Mouse (Mus musculus): ENCODE measurements at regions not wholly inside any gene's neighbourhood (a gene's known extent, or its start where the extent isn't known, plus 50 kb on each side); places are given as distances from the start of the nearest gene placed in this dataset.

GRCm38 (mm10) chr7:31208237-31209054 lies 52.8 kb upstream of the Gramd1a start:
- no peaks in the 10 kb centered on the region for H3K4me1 ChIP-seq (ENCODE audit: control insufficient read depth, insufficient read depth, low read length)
- peak; percentile 81 for DNase-seq
- H3K27me3 ChIP-seq (replicated peaks; ENCODE audit: control insufficient read depth, insufficient read depth, low read length), result no peaks in the 10 kb centered on the region
- H3K27ac ChIP-seq (ENCODE audit: insufficient read depth, low read depth, low read length), result no peak overlapping the region
- no peaks in the 10 kb centered on the region for H3K36me3 ChIP-seq (ENCODE audit: control insufficient read depth, insufficient read depth, low read length)
- 38% methylated on average over 34 of the region's 34 CpGs for WGBS
- no peak for TF ChIP-seq POLR2A (IDR thresholded peaks at IDR 0.05; ENCODE audit: low read depth, low read length)
- no peak for TF ChIP-seq CTCF (conservative IDR thresholded peaks at IDR 0.05; ENCODE audit: insufficient read depth, insufficient read length, low read depth, low read length)
- peak overlapping the region; percentile 88 for H3K4me3 ChIP-seq (ENCODE audit: insufficient read depth, low read depth, low read length)

- Histone ChIP-seq H3K27ac (ENCODE audit: insufficient read depth, low read depth, low read length) (no peak overlapping the region), H3K27me3 (replicated peaks; ENCODE audit: control insufficient read depth, insufficient read depth, low read length) (no peaks in the 10 kb centered on the region), H3K4me3 (ENCODE audit: insufficient read depth, low read depth, low read length) (peak overlapping the region; percentile 13; the same call in 1 of the 2 replicates), H3K36me3 (ENCODE audit: control insufficient read depth, insufficient read depth, low read length) (no peaks in the 10 kb centered on the region), H3K4me1 (ENCODE audit: control insufficient read depth, insufficient read depth, low read length) (no peaks in the 10 kb centered on the region)
- no peak for TF ChIP-seq POLR2A (IDR thresholded peaks at IDR 0.05; ENCODE audit: low read depth, low read length)
- TF ChIP-seq CTCF (conservative IDR thresholded peaks at IDR 0.05; ENCODE audit: insufficient read depth, insufficient read length, low read depth, low read length), result no peak
- DNase-seq, result no peak
- WGBS, result 68% methylated on average over 13 of the region's 13 CpGs
These were observed 52.0 kb upstream of the Gramd1a start for GRCm38 (mm10) chr7:31207563-31208236.

All from kidney, adult 2 months (tissue).